Mouse (Mus musculus) lung, postnatal 25 days (tissue): ENCODE measurements around the gene Gm20518.

Source experiments
- DNase-seq: peaks from one replicate; pipeline ENCODE4 v3.0.0; 2022; ENCODE audit warnings: low spot score

Gm20518 gene

DNA sequence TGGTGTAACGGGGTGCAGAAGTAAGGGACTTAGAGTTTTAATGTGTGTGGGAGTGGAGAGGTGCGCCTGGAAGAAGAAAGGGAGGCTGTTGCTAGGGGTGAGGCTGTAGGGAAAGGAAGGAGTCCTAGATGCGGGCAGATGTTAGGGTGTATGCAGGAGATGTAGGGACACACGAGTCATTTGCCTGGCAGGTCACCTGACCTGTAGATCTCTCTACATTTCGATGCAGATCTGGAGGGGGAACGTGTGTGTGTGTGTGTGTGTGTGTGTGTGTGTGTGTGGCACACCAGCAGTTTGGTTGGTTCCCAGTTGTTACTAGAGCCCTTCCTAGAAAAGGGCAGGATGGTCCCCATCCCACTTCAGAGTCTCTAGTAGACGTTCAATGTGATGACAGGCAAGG, 86.5 kb downstream of the Gm20518 start:
- DNase-seq = no peak

DNA sequence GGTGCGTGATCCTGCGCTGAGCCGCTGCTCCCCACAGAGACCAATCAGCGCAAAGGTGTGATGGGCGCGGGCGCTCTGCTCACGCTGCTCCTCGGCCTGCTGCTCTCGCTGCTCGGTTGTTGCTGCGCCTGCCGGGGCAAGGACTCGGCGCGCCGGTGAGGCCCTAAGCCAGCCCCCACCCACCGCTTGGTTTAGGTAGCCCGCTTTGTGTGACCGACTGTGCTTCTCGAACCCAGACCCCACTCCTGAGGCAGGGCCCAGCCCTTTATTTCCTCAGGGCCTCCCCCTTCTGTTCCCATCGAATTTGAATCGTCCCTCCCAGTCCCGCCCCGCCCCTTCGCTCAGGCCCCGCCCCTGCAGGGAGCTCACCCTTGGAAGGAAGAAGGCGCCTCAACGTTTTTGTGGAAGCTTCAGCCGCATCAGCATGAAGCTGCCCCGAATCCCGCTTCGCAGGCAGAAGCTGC, 87.0 kb downstream of the Gm20518 start:
- DNase-seq = no peak

DNA sequence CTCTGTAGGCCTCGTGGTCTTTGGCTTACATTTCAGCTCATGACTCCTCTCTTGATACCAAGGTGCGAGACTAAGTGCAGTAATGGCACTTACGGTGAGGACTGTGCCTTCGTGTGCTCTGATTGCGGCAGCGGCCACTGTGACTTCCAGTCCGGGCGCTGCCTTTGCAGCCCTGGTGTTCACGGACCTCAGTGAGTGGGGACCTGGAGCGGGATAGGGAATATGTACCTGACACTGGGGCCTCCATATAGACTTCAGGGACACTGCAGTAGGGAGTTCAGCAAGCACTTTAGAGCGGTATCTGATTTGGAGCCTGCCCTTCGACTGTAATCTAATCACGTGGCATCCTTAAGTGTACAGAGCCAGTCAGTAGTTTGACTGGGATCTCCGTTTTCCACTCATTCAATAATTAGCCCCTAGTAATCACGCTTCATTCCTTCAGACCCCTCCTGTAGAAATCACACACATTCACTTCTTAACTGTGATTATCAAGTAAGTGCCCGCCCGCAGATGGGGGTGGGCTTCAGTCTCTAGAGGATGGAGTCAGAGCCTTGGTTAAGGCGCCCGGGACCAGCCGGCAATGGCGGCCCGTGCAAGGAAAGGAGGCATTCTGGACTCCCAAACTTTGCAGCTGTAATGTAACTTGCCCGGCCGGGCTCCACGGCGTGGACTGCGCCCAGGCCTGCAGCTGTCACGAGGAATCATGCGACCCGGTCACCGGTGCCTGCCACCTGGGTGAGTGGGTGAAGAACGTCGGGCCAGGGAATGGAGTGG, 87.6 kb downstream of the Gm20518 start:
- no peak for DNase-seq

DNA sequence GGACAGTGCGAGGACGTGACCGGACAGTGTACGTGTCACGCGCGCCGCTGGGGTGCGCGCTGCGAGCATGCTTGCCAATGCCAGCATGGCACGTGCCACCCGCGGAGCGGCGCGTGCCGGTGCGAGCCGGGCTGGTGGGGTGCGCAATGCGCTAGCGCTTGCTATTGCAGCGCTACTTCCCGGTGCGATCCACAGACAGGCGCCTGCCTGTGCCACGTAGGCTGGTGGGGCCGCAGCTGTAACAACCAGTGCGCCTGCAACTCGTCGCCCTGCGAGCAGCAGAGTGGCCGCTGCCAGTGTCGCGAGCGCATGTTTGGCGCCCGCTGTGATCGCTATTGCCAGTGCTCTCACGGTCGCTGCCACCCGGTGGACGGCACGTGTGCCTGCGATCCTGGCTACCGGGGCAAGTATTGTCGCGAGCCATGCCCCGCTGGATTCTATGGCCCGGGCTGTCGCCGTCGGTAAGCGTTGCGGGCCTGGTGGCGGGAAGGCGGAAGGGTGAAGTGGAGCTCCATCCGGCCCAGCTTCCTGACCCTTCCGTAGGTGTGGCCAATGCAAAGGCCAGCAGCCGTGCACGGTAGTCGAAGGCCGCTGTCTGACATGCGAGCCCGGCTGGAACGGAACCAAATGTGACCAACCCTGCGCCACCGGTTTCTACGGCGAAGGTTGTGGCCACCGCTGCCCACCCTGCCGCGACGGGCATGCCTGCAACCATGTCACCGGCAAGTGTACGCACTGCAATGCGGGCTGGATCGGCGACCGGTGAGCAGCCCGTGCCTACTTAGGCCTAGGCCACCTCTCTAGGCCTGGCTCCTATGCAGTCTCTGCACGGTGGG, 88.4 kb downstream of the Gm20518 start:
- no peak for DNase-seq

DNA sequence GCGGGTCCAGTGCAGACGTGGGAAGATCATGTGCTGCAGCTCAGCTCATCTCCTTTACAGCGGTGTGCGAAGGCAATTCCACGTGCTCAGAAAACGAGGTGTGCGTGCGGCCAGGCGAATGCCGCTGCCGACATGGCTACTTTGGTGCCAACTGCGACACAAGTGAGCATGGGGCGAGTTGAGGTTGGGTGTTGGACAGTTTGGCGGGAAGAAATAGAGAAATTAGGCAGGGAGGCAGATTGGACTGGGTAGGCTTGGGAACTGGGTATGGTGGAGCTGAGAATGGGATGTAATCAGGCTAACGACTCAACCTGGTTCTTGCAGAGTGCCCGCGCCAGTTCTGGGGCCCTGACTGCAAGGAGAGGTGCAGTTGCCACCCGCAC, 89.0 kb downstream of the Gm20518 start:
- DNase-seq = no peak

DNA sequence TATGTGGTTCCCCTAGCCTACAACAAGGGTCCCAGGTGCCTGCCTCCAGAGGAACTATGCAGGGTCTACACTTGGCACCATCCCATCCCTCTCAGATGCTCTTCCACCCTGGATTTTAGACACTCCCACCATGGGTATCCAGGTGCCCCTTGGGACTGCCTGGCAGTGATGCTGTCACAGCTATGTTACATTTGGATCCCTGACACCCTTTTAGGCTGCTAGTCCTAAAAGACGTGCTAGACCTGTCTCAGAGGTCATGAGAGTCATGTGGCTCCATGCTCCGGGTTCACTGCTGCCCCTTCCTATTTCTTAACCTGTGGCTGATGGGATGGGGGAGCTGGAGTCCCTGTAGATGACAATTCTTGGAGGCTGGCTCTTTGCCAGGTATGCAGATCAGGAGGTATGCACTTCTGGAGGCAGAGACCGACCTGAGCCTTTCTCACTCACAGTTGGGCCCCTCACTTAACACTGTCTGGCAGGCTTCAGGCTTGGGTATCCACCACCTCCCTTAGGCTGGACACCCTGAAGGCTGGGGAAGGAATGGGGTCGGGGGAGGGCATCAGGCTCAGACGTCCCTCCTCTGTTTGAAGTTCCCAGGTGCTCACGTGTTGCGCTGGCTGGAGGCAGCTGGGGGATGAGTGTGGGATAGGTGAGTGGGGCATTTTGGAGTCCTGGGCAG, 89.6 kb downstream of the Gm20518 start:
- DNase-seq = no peak

DNA sequence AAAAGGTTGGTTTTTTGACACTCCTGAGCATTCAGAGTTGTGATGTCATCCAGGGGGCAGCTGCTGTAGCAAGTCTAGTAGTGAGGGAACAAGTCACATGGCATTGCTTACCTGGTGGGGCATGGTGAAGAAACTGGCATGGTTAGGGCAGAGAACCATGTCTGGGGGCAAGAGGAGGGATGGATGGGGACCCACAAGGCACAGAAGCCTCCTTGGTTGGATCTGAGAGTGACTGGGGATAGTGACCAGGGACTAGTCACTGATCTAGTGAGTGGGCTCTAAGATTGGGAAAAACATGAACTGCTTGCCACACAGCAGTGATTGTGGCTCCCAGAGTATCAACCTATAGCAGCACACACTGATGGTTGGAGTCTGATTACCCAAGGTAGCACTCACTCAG, 91.9 kb downstream of the Gm20518 start:
- no peak for DNase-seq

DNA sequence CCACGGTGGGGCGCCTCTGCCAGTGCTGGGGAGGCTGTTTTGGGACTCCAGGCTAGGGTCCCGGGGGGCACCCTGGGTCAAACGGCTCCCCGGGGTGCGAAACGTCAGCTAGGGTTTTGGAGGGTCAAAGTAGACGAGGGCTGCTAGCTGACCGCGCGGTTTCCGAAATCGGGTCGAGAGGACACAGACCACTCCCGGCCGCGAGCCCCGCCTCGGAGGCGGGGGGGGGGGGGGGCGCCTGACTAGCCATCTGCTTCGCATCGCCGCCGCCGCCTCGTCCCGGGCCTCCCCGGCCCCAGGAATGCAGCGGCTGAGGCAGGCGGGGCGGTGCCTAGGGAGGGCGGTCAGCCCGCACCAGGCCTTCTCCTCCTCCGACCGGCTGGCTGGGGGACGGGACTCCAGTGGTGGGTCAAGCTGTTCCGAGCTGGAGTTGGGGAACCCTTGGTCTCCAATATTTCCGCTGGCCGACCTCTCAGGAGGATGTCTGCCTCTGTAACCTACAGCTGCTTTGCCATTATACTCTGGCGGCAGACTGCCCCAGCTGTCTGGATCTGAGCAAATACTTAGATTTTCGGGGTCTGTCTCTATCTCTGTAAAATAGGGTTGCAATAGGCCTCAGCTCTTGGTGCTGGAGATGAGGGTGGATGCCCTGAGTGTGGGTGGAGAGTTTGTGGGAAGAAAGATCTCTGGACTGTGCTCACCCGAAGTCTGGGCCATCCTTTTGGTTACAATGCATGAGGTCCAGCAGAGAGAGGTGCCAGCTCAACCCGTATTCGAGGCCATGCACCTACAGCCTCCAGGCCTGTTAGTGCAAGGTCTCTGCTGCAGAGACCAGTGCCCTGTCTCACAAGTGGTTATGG, 92.9 kb downstream of the Gm20518 start:
- DNase-seq = peak; percentile 62

DNA sequence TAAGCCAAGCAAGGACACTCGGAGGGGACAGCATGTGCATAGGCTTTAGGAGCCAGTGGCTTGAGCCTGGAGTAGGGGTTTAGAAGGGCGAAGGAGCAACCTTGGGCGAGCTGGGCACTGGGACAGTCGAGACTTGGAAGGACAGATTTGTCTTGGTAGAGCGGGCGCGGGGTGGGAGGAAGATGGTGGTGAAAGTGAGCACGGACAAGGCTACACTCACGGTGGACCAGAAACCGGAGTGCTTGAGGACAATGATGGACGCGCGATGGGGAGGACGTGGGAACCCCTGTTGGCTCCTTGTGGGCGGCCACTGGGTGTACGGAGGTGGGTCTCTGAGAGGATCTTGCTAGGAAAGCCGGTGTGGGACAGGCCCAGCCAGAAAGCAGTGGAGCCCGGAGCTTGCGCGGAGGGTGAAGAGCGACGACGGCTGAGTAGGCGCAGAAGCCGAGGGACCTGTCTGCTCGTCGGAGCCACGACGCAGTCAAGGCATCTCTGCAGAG, 93.6 kb downstream of the Gm20518 start:
- no peak for DNase-seq

DNA sequence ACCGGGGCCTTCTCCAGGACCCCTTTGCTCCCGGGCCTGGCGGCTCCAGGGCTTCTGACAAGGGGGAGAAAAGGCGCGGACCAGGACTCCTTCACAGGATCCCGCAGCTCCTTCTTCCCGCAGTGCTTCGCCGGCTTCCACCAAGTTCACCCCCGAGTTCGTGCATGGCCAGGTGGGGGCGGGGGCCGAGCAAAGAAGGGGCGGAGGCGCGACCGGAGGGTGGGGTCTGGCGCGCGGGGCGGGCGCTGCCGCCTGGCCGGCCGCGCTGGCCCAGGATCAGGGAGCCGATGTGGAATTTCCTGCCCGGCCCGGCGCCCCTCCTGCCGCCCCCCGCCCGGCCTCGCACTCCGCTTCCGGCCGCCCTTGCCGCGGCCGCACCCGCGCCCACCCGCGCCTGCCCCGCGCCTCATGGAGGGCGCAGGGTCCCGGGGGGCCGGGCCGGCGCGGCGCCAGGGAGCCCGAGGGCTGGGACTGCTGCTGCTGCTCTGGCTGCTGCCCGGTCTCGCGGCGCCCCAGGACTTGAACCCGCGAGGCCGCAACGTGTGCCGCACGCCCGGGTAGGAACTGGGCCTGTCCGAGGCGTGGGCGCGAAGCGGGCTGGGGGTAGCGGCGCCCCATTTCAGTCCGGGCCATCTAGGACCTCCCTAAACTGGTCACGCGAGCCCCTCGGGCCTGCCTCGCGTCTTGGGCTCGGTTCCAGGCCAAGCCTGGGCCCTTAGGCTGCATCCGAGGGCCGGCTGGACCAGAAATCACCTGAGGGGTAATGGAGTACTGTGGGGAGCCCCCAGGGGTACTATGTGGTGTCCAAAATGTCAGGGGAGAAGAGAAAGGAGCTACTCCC, 94.3 kb downstream of the Gm20518 start, which contains the start of gene Scarf2:
Gene Scarf2 (plus strand): TSS at position 312 of the 841 bp plus-strand sequence.
- DNase-seq = peak; percentile 64

DNA sequence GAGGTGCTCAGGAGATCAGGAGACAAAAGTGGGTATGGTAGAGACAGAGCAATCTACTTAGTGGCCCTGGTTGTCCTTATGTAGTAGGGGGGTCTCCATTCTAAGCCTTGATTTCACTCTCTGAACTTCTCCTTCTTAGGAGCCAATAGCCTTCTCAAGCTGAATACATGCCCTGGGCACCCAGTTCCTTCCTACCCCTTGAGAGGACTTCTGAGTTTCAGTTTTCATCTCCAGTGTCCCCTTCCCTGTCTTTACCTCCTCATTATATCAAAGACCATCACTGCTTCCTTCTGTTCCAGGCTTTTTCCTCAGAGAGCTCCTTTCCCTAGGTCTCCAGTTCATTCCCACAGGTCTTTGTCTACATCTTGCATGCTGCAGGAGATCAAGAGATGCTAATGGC, 95.0 kb downstream of the Gm20518 start:
- DNase-seq = no peak

DNA sequence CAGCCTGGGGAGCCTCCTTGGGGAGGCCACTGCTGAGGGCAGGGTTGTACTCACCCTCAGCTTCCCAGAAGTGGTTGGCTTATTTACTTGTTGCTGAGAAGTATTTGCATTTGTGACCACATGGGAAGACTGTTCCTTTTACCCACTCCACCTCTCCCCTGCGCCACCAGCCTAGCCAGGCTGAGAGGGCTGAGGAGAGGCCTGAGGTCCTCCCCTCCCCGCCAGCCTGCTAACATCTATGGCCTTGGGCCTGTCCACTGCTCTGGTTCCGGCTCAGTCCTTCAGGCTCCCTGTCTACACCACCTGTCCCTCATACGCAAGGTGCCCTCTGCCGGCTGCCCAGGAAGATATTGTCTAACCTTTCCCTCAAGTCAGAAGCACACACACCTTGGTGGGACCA, 95.8 kb downstream of the Gm20518 start:
- peak; percentile 83 for DNase-seq

DNA sequence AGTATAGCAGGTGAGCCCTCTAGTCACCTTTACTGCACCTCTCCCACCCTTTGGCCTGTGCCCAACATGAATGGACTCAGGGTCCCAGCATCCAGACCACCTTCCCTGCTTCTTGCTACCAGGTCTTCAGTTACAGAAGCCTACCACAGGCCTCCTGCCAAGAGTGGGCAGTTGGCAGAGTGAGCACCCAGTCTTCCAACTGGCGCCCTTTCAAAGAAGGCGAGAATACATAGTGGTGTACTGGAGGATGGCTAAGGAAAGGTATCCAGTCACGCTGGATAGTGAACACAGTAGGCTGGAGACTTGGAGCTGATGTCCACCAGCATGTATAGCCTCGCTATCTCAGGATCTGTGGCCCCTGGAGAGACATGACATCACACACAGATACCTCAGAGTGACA, 97.4 kb downstream of the Gm20518 start:
- no peak for DNase-seq

DNA sequence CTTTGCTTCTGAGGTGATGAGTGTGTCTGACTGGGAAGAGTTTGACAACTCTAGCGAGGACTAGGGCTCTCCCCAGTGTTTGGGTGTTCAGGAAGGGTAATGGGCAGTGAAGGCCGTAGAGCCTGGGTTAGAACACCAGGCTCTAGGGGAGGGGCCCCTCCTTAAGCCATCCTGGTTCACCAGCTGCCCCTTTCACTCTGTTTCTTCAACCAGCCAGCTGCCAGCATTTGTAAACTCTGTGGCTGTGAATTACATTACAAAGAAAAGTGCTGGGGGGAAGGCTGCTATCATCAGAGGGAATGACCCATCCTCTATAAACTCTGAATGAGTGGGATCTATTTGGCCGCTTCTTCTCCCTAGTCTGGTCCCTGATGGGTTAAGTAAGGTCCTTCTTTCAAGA, 98.7 kb downstream of the Gm20518 start:
- no peak for DNase-seq

DNA sequence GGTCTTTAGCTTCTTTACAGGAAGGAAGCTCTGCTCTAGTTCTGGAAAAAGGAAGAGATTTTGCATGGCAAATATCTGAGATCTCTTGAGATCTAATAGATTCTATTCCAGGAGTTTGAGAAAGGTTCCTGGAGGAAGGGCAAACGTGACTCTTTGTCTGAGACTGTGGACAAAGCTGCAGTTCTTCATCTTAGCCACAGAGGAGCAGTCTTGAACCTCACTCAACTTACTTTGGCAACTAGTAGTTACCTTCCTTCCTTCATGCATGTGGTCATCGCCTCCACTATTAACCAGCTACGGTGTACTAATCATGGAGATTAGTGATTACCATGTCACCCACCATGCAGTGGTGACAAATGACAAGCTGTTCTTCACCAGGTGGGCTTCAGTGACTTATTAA, 106.1 kb downstream of the Gm20518 start:
- DNase-seq = peak; percentile 45
